In the genomic region with DNA sequence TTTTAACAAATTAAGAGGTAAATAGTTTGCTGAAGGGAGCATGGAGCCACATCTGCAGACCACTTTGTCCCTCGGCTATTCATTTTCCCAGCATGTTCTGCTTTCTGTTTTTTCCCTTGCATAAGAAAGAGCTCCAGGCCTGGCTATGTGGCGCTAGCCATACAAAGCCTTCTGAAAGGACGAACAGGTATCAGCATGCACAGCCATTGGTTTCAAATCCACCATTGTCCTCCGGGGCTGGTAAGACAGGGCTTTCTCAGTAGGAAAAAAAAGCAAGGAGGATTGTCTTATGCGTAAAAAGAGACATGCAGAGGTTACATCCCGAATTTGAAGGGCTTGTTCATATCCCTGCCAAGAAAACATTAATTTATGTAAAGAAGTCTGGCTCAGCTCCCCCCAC, we compare ENCODE assay signal across 21 mouse cellular contexts.
DNase-seq lines count a peak whose midpoint lies in the region; ATAC-seq and TF ChIP-seq lines count a peak whose summit lies in the region.
"Had no signal": no experiment of that assay in that cellular context is flagged by ENCODE, and none has a peak within 500 bp of the region (broad histone marks: within the 10 kb centered on the region; RNA-seq: fewer than 3 reads in every experiment).

No protein-coding gene starts in this region.

- no peak overlapping the region for H3K9ac ChIP-seq in forebrain, embryonic 16.5 days (replicated peaks; ENCODE audit: low read depth, low read length)
- H3K9ac ChIP-seq in forebrain, embryonic 11.5 days (ENCODE audit: low read length): no peak overlapping the region
- H3K9ac ChIP-seq in midbrain, embryonic 13.5 days (replicated peaks): no peak overlapping the region; the same call in 1 of the 2 replicates
- 0 out of 2 replicates have a peak overlapping the region, but pooled peaks have one; percentile 13 for H3K9ac ChIP-seq in hindbrain, postnatal 0 days (replicated peaks; ENCODE audit: low read length)
- H3K9ac ChIP-seq: forebrain, embryonic 12.5 days; heart, embryonic 15.5 days; liver, embryonic 14.5 days; lung, embryonic 15.5 days had no signal

- 27% methylated on average over 6 of the region's 6 CpGs for WGBS in forebrain, embryonic 16.5 days
- WGBS in forebrain, embryonic 11.5 days: 32% methylated on average over 6 of the region's 6 CpGs
- 21% methylated on average over 6 of the region's 6 CpGs for WGBS in midbrain, embryonic 13.5 days
- 47% methylated on average over 6 of the region's 6 CpGs for WGBS in midbrain, embryonic 10.5 days
- WGBS in hindbrain, postnatal 0 days: 33% methylated on average over 6 of the region's 6 CpGs

- no peaks in the 10 kb centered on the region for H3K36me3 ChIP-seq in forebrain, embryonic 16.5 days (ENCODE audit: control insufficient read depth, insufficient read depth)
- no peaks in the 10 kb centered on the region for H3K36me3 ChIP-seq in forebrain, embryonic 11.5 days (ENCODE audit: control insufficient read depth, insufficient read depth, low read length)
- no peaks in the 10 kb centered on the region for H3K36me3 ChIP-seq in midbrain, embryonic 13.5 days
- H3K36me3 ChIP-seq in midbrain, embryonic 10.5 days: no peaks in the 10 kb centered on the region
- H3K36me3 ChIP-seq in hindbrain, postnatal 0 days (ENCODE audit: insufficient read depth, low read length): no peaks in the 10 kb centered on the region
- H3K36me3 ChIP-seq: forebrain, embryonic 12.5 days; G1E; heart, embryonic 15.5 days; lung, embryonic 15.5 days had no signal

- H3K4me1 ChIP-seq in forebrain, embryonic 16.5 days (replicated peaks; ENCODE audit: control insufficient read depth, insufficient read depth, low read length): no peaks in the 10 kb centered on the region; the same call in 1 of the 2 replicates
- no peaks in the 10 kb centered on the region for H3K4me1 ChIP-seq in forebrain, embryonic 11.5 days (replicated peaks; ENCODE audit: control insufficient read depth, insufficient read depth, low read length)
- peaks cover 14% of the 10 kb centered on the region for H3K4me1 ChIP-seq in midbrain, embryonic 13.5 days (replicated peaks)
- H3K4me1 ChIP-seq in midbrain, embryonic 10.5 days: peaks cover 10% of the 10 kb centered on the region; the same call in 1 of the 2 replicates
- H3K4me1 ChIP-seq in hindbrain, postnatal 0 days (ENCODE audit: insufficient read depth, low read length): no peaks in the 10 kb centered on the region

- H3K4me2 ChIP-seq in forebrain, embryonic 16.5 days (ENCODE audit: low read length): peak overlapping the region; percentile 20; the same call in 1 of the 2 replicates
- no peak overlapping the region for H3K4me2 ChIP-seq in forebrain, embryonic 11.5 days (ENCODE audit: low read depth, low read length, severe bottlenecking)
- peak overlapping the region; percentile 27 for H3K4me2 ChIP-seq in midbrain, embryonic 13.5 days (replicated peaks)
- peak overlapping the region; percentile 18; the same call in 1 of the 2 replicates for H3K4me2 ChIP-seq in hindbrain, postnatal 0 days (ENCODE audit: low read depth, low read length)
- H3K4me2 ChIP-seq: forebrain, embryonic 12.5 days; heart, embryonic 15.5 days; lung, embryonic 15.5 days had no signal

- no peak for TF ChIP-seq CTCF in hindbrain, postnatal 0 days (IDR thresholded peaks at IDR 0.05; ENCODE audit: low read depth)

- H3K4me3 ChIP-seq in forebrain, embryonic 16.5 days (replicated peaks; ENCODE audit: low read length): no peak overlapping the region
- H3K4me3 ChIP-seq in forebrain, embryonic 11.5 days (ENCODE audit: low read depth, low read length): no peak overlapping the region
- no peak overlapping the region; the same call in 1 of the 2 replicates for H3K4me3 ChIP-seq in midbrain, embryonic 13.5 days (replicated peaks)
- no peak overlapping the region for H3K4me3 ChIP-seq in midbrain, embryonic 10.5 days
- no peak overlapping the region for H3K4me3 ChIP-seq in hindbrain, postnatal 0 days (ENCODE audit: low read length)
- H3K4me3 ChIP-seq: forebrain, embryonic 12.5 days; gastrocnemius, adult 2 months; heart, embryonic 15.5 days; lung, embryonic 15.5 days had no signal

- no peak overlapping the region for H3K27ac ChIP-seq in forebrain, embryonic 16.5 days (ENCODE audit: low read length)
- no peak overlapping the region for H3K27ac ChIP-seq in forebrain, embryonic 11.5 days (ENCODE audit: low read depth, low read length)
- H3K27ac ChIP-seq in midbrain, embryonic 13.5 days: peak overlapping the region; percentile 53; the same call in 1 of the 2 replicates
- H3K27ac ChIP-seq in midbrain, embryonic 10.5 days (replicated peaks): no peak overlapping the region
- no peak overlapping the region for H3K27ac ChIP-seq in hindbrain, postnatal 0 days
- H3K27ac ChIP-seq: forebrain, embryonic 12.5 days; gastrocnemius, adult 2 months; heart, embryonic 15.5 days; liver, embryonic 14.5 days; lung, embryonic 15.5 days; macrophage; stomach, postnatal 0 days had no signal

- H3K9me3 ChIP-seq in forebrain, embryonic 16.5 days (ENCODE audit: control insufficient read depth, low read length): no peaks in the 10 kb centered on the region
- H3K9me3 ChIP-seq in forebrain, embryonic 11.5 days (ENCODE audit: control insufficient read depth, low read length): no peaks in the 10 kb centered on the region; the same call in 1 of the 2 replicates
- no peaks in the 10 kb centered on the region for H3K9me3 ChIP-seq in midbrain, embryonic 13.5 days
- H3K9me3 ChIP-seq in midbrain, embryonic 10.5 days (replicated peaks): peaks cover 9% of the 10 kb centered on the region; the same call in 1 of the 2 replicates
- no peaks in the 10 kb centered on the region for H3K9me3 ChIP-seq in hindbrain, postnatal 0 days (ENCODE audit: low read length)

- no peaks in the 10 kb centered on the region for H3K27me3 ChIP-seq in forebrain, embryonic 16.5 days (replicated peaks; ENCODE audit: control insufficient read depth, insufficient read depth, low read length)
- no peaks in the 10 kb centered on the region for H3K27me3 ChIP-seq in forebrain, embryonic 11.5 days (ENCODE audit: control insufficient read depth, insufficient read depth, low read length)
- H3K27me3 ChIP-seq in midbrain, embryonic 13.5 days: no peaks in the 10 kb centered on the region
- peaks cover 10% of the 10 kb centered on the region; the same call in 1 of the 2 replicates for H3K27me3 ChIP-seq in midbrain, embryonic 10.5 days (ENCODE audit: low read depth, poor library complexity, severe bottlenecking)
- no peaks in the 10 kb centered on the region for H3K27me3 ChIP-seq in hindbrain, postnatal 0 days (ENCODE audit: insufficient read depth, low read length)
- H3K27me3 ChIP-seq: heart, embryonic 15.5 days; lung, embryonic 15.5 days had no signal

- ATAC-seq in forebrain, embryonic 16.5 days: no peak
- ATAC-seq in forebrain, embryonic 11.5 days (replicated peaks; ENCODE audit: low FRiP score): no peak
- no peak for ATAC-seq in midbrain, embryonic 13.5 days
- no peak for ATAC-seq in hindbrain, postnatal 0 days
- ATAC-seq: intestine, postnatal 0 days had no signal

- DNase-seq in forebrain, embryonic 11.5 days (ENCODE audit: low spot score): no peak
- no peak for DNase-seq in midbrain, embryonic 10.5 days (ENCODE audit: low spot score)
- DNase-seq in hindbrain, postnatal 0 days (ENCODE audit: low spot score): peak; percentile 18
- no peak for DNase-seq in layer of hippocampus, adult 11-12 months (ENCODE audit: low spot score)
- DNase-seq in lung, postnatal 25 days (ENCODE audit: low spot score): no peak
- DNase-seq: adrenal gland, postnatal 14 days; cerebellum, adult 11 months; cerebellum, postnatal 14 days; gastrocnemius, adult 2 months; heart, adult 18-20 months; right cerebral cortex, adult 18-20 months had no signal
